Mouse (Mus musculus): ENCODE results near the gene Mfn1.

Gene Mfn1

DNA sequence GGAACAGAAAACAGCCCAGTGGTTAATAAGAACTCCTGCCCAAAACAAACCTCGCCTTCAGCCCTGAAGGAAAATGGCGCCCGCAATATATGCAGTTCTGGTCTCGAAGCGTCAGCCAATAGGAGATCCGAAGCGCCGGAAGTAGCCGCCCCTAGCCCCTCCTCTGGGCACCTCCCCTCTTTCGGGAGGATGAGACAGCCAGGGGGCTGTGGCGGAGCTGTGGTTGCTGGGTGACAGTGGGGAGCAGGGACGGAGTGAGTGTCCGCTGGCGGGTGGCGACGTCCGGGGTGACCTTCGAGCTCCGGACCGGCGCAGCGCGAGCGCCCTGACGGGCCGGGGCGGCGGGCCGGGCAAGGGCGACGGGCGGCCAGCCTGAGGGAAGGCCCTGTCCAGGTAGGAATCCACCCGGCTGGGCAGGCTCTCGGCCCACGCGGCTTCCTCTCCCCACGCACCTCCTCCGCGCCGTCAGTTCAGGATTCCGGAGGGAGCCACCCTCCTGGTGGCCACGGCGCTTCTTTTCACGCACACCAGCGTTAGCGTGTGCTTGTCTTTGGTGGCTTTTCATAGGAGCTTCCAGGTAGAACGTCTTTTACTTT, at the start of gene Mfn1:
TSS of gene Mfn1 (plus strand) at position 163 of the 596 bp plus-strand sequence.
- peak; percentile 93 to 95 for DNase-seq

DNA sequence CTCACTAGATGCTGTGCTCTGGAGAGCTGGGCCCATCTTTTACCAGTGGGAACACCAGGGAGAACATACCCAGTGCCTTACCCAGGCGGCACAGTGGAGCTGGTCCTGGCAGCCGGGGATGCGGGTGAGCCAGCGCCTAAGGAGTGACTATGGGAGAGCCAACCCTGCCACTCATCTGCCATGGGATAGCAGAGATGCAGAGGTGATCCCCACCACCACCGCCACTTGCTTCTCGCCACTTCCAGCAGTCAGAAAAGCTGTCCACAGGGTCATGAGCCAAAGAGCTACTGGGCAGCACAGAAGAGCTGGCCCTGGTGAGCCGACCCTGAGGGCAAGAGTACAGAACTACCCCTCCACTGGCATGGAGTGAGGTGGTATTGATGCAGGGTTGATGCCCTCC, 49.3 kb upstream of the Mfn1 start:
- DNase-seq, result no peak

DNA sequence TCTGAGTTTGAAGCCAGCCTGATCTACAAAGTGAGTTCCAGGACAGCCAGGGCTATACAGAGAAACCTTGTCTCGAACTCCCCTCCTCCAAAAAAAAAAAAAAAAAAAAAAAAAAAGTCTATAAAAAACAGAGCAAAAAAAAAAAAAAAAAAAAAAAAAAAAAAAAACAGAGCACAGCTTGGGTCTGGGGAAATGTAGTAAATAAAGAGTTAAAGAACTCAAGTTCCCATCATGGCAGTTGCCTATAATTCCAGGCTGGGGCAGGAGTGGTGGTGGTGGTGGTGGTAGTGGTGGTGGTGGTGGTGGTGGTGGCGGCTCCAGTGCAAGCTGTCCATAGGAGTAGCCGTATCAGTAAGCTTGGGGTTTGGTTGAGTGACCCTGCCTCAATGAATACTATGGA, 46.2 kb upstream of the Mfn1 start:
- no peak for DNase-seq

DNA sequence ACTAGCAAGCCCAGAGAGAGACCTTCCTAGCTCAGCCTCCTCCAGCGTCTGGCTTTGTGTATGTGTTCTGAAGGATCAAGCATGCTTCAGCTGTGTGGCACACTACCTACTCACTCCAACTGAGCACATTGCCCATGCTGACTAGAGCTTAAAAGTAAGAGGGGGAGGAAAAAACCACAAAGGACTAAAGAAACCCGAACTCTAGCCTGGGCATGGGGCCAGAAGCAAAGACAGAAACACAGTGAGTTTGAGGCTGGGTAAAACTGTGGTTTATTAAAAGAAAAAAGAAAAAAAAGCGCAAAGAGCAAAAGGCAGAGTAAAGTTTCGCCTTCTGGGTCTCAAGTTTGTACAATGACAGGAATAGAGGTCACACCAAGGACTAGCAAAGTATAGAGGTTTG, 42.7 kb upstream of the Mfn1 start:
- no peak for DNase-seq

DNA sequence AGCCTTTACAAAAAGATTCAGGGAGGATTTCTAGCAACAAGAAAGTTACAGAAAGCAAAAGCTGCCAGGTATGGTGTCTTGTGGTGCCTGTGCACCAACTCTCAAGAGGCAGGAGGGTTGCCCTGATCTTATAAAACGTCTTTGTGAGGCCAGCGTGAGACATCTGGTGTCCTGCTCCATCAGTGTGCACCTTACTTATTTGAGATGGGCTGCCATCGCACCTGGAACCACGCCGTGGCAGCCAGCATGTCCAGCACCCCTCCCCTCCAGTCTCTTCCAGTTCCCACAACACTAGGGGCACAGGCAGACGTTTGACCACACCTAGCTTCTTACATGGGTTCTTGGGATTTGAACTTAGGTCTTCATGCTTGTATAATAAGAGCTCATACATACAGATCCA, 41.1 kb upstream of the Mfn1 start:
- no peak for DNase-seq

DNA sequence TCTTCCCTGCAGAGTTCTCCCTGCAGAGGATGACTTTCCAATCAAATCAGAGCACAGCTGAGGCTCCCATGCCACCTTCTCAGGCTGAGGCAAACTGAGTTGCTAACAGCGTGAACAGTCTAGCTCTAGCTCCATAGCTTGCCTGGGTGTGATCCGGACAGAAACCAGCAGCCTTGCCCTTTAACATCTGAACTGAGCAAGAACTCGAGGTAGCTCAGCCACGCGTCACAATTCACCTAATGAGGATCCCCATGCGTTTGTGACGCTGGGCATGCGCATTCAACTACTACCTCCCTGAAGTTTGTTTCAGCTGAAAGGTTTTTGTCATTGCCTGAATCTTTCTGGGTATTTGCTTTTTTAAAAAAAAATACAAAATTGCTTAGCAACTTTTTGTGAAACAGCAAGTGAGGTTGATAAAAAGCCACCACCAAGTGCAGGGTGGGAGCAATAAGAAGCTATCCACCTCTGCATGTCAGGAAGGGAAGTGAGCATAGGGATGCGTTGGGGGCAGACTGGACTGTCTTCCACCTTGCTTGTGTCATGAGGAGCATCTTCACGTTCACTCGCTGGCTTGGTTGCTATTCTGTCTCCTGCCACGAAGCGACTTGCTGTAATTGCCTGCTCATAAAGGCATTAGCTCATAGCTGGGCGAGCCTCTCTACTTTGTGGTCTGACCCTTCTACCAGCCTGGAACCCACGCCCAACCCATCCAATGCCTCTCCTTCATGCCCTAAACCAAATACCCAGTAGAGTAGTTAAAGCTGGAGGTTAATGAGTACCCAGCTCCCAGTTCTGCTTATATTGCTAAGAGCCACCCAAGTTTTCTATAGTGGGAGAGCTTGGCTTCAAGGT, 39.0 kb upstream of the Mfn1 start:
- DNase-seq, result peak; percentile 77 to 80

DNA sequence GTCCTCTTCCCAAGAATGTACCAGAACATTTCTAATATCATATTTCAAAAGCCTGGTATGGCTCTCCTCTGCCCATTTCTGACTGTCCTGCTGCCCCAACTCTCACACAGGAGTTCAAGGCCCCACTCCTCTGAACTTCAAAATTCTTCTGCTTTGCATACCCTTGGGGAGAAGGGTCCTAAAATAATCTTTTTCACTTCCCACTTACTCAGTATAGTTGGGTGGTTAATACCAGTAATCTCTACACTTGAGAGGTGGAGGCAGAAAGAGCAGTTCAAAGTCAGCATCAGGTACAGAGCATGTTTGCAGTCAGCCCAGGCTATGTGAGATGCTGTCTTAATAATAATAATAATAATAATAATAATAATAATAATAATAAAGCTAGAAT, 38.3 kb upstream of the Mfn1 start:
- peak; percentile 50 to 57 for DNase-seq

DNA sequence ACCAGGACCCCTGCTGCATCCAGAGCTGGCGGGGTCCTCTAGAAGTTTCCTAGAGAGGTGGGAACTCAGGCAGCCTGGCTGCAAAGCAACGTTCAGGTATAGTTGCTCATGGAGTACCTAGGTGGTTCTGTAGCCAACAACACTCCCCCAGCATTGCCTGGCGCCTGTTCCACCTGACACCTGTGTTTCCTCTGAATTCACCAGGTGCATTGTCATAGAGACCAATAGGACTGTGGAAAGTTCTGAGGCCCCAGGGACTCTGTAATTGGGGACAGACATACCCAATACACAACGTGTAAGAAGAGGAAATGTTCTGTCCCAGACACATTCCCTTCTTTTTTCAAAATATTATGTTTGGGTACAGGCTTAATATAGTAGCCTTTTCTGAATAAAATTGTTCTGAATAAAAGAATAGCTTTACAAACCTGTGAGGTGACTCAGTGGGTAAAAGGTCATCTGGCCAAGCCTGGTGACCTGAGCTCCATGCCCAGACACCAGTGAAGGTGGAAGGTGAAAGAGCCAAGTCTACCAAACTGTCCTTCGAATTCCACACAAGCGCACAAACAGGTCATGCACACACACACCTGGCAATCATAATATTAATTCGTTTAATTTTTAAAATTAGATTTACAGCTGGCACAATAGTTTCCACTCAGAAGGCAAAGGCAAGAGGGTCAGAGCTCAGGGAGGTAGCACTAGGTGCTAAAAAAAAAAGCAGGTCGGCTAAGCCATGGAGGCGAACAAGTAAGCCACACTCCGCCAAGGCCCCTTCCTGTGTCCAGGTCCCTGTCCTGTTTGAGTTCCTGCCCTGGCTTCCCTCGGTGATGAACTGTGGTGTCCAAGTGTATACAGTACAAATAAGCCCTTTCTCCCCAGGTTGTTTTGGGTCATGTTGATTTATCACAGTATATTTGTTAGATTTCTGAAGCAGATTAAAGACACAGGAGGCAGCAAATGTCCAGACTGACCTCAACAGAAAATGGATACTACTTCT, 36.9 kb upstream of the Mfn1 start, which contains the start of gene Kcnmb3:
TSS of gene Kcnmb3 (minus strand) at position 135 of the 994 bp plus-strand sequence.
- no peak for DNase-seq

DNA sequence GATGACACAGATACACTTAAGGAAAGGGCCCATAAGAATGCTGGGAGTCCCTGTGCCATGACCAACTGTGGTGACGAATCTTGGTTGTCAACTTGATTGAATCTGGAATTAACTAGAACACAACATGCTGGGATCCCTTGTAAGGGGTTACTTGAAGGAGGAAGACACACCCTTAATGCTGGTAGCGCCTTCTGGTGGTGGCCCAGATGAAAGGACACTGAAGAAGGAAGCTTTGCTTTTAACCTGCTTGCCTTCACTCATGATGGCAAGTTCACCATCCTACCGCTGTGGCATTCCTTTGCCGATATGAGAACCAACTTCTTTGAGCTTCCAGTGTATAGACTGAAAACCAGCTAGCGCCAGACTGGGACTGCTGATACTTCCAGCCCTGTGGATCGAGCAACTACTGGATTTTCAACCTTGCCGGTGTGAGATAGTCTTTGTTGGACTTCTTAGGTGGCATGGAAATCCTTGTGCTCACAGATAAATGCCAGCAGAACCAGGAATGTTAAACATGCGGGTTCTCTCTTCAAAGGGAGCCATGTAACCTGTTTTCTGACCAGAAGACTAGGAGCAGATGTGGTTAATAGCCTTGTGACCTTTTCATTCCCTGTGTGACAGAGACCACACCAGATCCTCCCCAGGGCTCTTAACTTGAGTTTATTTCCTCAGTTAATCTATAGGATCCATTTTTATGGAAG, 34.7 kb upstream of the Mfn1 start:
- DNase-seq, result peak; percentile 68 to 69

DNA sequence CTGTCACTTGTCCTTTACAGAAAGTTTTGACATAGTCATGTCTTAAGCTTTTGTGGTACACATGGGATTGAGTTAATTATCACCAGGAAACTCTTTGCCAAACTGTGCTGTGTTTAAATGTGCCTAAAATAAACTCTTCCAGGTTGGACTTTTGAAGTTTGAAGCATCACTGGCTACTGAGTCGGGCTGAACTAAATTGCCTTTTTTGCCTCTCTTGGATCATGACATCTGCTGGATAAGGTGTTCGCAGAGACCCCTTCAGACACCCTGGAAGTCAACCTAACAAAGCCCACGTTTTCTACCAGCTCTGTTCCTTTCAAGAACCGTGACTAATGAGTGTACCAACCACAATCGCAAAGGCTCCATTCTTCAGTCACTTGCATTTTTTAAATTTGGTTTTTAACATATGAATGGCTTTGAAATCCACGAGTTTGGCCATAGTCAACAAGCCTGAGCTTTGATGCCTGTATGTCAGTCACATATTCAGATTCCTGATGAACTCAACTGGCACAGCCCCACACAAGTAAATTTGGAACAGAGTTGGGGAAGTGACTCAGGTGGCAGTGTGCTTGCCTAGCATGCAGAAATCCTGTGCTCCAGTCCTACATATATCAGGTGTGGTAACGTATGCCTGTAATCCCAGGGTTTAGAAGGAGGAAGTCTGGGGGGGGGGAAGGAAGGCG, 34.0 kb upstream of the Mfn1 start:
- no peak for DNase-seq

DNA sequence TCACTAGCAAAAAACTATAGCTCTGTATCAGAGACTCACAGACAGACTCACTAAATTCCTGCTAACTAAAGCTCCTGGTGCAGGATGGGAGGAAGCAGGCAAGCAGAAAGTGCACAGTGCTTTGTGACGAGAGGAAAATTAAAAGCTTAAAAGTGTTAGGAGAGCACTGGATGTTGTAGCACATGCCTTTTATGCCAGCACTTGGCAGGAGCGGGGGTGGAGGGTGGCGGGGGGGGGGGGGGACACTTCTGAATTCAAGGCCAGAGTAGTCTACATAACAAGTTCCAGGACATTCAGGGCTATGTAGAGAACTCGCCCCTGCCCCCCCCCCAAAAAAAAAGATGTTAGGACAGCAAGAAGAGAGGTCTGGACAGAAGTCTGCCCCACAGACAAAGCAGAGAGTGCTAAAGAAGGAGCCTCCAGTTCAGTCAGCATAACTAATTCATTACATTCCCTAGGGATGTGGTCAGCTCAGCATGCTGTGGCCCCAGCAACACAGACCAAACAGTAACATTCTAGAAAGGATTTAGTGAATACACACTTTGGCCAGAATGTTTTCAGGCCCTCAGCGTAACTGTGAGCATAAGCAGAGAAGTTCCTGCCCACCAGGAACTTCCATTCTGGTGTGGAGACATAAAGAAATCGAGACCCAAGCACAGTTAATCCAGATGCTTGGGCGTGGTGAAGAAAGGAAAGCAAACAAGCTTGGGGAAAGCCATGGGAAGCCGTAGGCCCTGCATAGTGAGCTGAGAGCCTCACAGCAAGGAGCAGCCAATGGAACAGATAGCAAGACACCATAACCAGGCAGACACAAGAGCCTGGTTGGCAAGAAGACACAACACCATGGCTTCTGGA, 33.2 kb upstream of the Mfn1 start:
- DNase-seq, result no peak

DNA sequence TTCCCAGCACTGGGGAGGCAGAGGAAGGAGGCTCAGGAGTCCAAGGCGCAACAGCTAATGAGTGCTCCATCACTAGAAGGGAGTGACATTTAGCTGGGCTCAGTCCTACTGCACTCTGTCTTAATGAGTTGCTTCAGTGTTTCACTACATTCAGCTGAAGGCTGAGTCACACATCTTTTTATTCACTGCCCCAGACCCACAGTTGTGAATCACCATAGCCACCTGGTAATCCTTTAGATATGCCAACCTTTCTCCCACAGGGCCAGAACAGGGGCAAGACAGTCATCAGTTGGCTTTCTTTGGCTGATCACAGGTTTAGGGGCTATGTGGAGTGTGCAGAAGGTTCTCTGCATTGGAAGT, 32.6 kb upstream of the Mfn1 start:
- no peak for DNase-seq

DNA sequence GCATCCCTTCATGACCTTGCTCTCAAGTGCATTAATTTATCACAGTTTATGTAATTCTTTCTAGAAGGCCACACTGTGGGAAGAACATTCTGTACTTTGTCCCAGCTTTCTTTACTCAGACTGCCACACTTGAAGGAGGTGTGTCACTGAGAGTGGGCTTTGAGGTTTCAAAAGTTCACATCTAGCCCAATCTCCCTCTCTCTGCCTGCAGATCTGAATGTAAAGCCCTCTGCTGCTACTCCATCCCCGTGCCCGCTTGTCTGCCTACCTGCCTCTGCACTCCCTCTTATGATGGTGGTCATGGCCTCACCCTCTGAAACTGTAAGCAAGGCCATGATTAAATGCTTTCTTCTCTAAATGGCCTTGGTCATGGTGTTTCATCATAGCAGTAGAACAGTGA, 28.9 kb upstream of the Mfn1 start:
- DNase-seq, result no peak

DNA sequence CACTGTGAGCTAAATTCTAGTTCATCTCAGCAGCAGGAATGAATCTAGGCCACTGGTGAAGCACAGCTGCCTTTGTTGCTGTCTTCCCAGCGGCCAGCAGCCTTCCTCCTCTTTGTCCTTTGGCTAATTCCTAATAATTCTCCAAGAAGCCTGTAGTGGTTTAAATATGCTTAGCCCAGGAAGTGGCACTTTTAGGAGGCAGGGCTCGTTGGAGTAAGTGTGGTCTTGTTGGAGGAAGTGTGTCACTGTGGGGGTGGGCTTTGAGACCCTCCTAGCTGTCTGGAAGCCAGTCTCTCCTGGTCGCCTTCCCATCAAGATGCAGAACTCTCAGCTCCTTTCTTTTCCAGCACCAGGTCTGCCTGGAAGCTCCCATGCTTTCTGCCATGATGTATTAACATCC, 23.4 kb upstream of the Mfn1 start:
- no peak for DNase-seq

DNA sequence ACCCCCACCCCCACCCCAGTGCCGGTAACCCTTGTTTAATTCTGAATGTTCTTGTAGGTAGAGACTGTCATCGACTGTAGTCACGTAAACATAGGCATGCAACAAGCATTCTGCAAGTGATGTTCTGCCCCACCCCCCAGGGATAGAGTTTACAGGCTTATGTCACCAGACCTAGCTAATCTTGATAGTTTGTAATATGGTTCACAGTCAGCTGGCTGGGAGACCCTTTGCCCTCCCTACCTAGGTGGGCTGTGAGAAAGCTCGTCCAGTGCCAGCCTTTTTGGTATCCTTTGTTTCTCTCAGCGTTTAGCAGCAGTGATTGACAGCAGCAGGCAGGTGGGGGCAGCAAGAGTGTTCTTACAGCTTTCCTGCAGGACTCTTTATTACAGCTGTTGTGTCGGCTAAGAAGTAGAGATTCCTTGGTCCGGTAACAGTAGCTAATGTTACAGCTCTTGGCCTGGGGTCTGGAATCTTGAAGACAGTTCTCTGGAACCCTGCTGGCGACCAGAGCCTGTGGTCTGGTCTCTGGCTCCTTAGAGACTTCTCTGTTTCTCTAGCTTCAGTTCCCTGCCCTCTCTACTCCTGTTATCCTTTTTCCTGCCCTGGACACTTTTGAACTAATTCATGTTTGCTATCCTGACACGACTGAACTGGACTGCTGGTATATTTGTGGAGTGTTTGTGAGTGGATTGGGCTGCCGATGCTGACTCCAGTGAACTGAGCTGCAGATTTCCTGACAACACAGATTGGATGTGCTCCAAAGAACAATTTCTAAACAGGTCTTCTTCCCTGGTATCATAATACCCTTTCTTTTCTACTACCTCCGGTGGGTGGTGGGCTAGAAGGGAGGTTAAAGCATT, 22.7 kb upstream of the Mfn1 start:
- DNase-seq, result no peak

DNA sequence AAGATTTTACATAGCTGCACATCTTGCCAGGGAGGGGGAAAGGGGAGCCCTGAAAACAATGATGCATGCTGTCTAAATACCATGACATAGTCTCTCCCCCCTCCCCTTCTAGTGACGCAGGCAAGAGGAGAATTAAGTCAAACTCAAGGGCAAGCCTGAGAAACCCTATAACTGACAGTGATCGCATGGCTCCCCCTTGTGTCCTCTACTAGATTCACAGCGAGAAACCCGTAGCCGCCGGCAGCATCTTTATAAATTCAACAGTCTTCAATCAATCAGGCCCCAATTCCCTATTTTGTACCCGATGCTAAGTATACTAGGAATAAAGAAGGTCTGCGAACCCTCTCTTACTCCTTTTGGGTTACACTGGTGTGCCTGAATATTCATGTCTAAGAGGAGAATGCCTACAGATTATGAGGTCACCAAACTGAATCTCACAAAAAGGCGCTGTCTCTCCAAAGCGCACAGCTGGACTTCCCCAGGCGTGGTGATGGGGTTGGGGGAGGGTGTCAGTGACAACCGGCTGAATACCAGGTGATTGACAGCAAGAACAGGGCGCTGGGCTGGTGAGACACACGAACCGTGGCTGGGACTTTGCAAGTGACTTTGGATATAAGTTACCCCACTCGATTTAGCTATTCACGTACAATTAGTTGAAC, 20.5 kb upstream of the Mfn1 start:
- peak; percentile 84 to 89 for DNase-seq

DNA sequence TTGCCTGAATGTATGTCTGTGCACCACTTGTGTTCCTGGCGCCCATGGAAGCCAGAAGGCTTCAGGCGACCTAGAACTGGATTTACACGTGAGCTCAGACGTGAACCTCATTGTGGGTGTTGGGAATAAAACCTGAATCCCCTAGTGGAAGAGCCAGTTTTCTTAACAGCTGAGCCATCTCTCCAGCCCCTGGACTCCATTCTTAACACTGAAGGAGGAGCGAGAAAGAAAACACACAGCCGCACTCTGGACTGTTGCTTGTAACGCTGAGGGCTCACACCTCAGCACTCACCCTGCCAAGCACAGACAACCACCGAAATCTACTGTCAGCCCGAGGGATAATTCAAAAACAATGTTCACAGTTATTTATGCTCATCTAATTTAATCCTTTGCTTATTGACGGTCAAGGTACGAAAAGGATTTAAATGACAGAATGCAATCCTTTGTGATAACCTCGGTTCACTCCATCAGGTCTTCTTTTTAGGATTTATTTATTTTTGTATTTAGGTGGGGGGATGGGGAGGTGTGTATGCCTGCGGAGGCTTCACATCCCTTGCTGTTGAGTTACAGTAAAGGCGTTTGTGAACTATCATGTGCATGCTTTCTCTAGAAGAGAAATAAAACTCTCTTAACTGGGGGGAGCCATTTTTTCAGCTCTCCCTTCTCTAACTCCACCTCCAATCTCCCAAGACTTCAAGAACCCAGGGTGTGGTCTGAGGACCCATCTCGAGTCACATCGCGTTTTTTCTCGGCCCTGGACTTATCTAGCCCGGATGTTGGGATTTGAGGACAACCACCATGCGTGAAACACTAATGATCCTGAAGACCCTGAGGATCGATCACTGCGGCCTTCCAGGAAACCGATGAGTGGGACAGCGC, 19.5 kb upstream of the Mfn1 start, which contains the start of gene Zfp639:
TSS of gene Zfp639 (plus strand) at position 764 of the 879 bp plus-strand sequence.
- DNase-seq, result no peak

All from B cell, adult 2 months (primary cell).